Mouse (Mus musculus) inflammation-experienced regulatory T-cells (primary cell): ENCODE measurements around the gene Krt4. TPM values are rescaled to one million over a fixed set of nuclear protein-coding genes. Genes with fewer than 3 reads are reported as not detected.

Experiments
- polyA plus RNA-seq, 2 experiments: library from polyadenylated mRNA; unstranded; fragments of 100-300 nt; shearing (Covaris generic); gene quantifications; one replicate each; pipeline ENCODE4 v1.2.1; 2017

Krt4 gene
- under 1 TPM; 0.07 to 0.56 TPM for polyA plus RNA-seq

DNA sequence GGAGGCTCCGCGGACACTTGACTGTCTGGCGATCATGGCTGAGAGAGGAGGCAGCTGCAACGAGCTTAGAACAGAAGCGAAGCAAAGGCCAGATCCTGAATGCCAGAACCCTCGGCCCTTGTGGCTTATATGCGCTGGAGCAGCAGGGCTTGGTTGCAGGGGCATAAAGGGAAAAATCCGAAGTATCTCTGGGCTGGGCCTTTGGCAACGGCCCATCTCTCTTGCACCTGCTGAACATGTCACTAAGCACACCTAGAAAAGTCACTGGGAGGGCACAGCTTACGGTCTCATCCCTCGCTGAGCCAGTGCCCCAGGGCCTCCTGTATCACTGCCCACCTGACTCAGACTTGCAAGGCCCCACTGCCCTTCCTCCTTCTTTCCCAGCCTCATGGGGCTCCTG, at the start of gene Krt4:
Gene Krt4, minus strand, starts transcription at position 101 of the 400 bp plus-strand sequence.

DNA sequence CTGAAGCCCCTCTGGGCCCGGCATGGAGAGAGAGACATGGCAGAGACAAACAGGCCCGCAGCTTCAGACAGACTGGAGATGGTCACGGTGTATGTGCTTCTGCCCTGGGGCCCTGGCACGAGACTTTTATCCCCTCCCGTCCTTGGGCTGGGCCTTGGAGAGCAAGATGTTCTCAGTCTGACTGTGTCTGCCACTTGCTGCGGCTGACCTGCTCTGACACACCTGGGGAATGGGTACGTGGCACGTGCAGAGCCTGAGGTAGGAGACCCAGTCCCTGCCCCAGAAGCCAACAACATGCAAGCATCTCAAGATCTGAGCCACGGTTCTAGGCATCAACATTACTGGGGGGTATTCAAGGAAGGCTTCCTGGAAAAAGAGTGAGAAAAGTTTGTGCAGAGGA, 29.7 kb upstream of the Krt4 start, which contains the start of gene Krt78:
Gene Krt78, minus strand, starts transcription at position 101 of the 400 bp plus-strand sequence.

DNA sequence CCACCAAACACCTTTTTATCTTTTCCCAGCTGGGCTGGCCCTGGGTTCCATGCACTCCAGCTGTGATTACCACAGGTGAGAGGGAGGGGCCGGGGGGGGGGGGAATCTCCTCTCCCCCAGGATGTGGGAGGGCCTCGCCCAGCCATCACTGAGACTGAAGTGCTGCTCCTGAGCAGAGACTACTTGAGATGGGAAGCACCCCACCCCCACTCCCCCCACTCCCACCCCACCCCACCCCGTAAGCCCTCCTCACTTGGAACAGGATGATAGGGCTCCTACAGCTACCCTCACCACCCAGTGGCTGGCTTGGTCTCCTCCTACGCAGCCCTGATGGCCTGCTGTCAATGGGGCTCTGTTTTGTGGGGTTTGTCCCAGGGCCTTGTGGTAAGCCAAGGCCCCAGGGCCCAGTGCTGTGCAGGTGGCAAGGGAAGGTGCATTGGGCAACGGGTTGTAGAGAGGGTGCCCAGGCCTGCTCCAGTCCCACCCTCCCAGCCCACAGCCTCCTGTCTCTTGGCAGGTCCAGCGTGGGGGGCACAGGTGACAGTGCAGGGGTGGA, 15.8 kb upstream of the Krt4 start, which contains the start of gene Krt79:
Gene Krt79, minus strand, starts transcription at position 51 of the 556 bp plus-strand sequence.

DNA sequence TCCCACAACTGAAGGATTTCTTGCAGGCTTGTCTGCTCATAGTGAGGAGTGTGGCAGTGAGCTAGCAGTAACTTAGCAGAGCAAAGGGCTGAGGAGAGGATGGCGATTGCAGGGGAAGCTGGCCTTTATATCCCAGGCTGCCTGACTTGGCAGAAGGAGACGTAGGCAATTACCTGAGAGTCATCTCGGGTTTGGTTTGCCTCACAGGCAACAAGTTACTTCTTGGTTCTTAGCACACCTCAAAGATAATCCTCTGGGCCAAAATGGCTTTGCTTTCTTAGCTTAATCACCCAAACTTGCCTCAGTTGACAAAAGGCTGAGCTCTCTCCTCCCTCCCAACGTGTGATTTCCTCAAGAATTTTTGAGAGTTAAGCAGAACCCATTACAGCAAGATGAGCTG, 31.7 kb downstream of the Krt4 start, which contains the start of gene Krt76:
Gene Krt76, minus strand, starts transcription at position 101 of the 400 bp plus-strand sequence.

DNA sequence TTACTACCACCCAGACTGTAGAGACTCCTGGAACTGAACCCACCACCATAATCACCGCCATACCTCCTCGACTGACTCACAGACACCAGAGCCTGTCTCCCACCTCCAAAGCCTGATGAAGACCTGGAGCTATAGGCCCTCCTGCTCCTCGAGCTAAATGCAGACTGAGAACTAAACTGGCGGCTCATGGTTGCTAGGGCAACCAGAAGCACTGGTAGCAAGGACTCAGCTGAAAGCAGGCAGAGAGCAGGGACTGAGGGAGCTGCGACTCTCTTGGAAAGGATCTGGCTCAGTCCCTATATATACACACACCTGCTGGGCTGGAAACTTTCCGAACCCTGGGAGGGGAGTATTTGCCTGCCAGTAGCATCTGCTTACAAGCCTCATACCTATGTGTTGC, 55.1 kb downstream of the Krt4 start, which contains the start of gene Krt77:
Gene Krt77, minus strand, starts transcription at position 275 of the 400 bp plus-strand sequence.

Other genes with a start within 250 kb of the Krt4 start
- gene Krt6b, start 244.4 kb downstream of the Krt4 start, polyA plus RNA-seq: not detected
- gene Krt6a, start 230.4 kb downstream of the Krt4 start, polyA plus RNA-seq: under 1 TPM in 1 of 2 experiments, not detected in 1; 0.16 TPM
- gene Krt5, start 211.8 kb downstream of the Krt4 start, polyA plus RNA-seq: under 1 TPM in 1 of 2 experiments, not detected in 1; 0.07 TPM
- gene Krt71, start 181.6 kb downstream of the Krt4 start, polyA plus RNA-seq: under 1 TPM in 1 of 2 experiments, not detected in 1; 0.23 TPM
- gene Krt72, start 138.3 kb downstream of the Krt4 start, polyA plus RNA-seq: under 1 TPM; 0.08 to 0.43 TPM
- under 1 TPM; 0.12 to 0.18 TPM for gene Krt73, start 122.4 kb downstream of the Krt4 start, polyA plus RNA-seq
- under 1 TPM; 0.06 to 0.92 TPM for gene Krt2, start 106.6 kb downstream of the Krt4 start, polyA plus RNA-seq
- under 1 TPM; 0.12 to 0.22 TPM for gene Krt1, start 73.9 kb downstream of the Krt4 start, polyA plus RNA-seq
- not detected for gene Krt77, start 55.0 kb downstream of the Krt4 start, polyA plus RNA-seq
- gene Krt76, start 31.8 kb downstream of the Krt4 start, polyA plus RNA-seq: under 1 TPM in 1 of 2 experiments, not detected in 1; 0.61 TPM
- gene Krt79, start 15.6 kb upstream of the Krt4 start, polyA plus RNA-seq: 1 to 10 TPM in 1 of 2 experiments, not detected in 1; 4.3 TPM
- gene Krt78, start 29.6 kb upstream of the Krt4 start, polyA plus RNA-seq: not detected
- gene Krt8, start 79.7 kb upstream of the Krt4 start, polyA plus RNA-seq: 1 to 10 TPM; 1.7 to 2.4 TPM
- gene Krt18, start 103.4 kb upstream of the Krt4 start, polyA plus RNA-seq: 1 to 10 TPM in 1 of 2 experiments, under 1 TPM in 1; 0.71 to 6.2 TPM
- gene Eif4b, start 149.0 kb upstream of the Krt4 start, polyA plus RNA-seq: 10 to 100 TPM; 96.9 to 97.9 TPM
- gene Tns2, start 175.7 kb upstream of the Krt4 start, polyA plus RNA-seq: 1 to 10 TPM; 2.7 to 3.6 TPM
- gene Spryd3, start 211.5 kb upstream of the Krt4 start, polyA plus RNA-seq: 10 to 100 TPM; 55.1 to 62.1 TPM
- 1 to 10 TPM in 1 of 2 experiments, not detected in 1; 1.7 TPM for gene Igfbp6, start 219.6 kb upstream of the Krt4 start, polyA plus RNA-seq
- gene Soat2, start 225.8 kb upstream of the Krt4 start, polyA plus RNA-seq: 1 to 10 TPM; 2.2 TPM